Mouse (Mus musculus): ENCODE results near the gene Gatad2a. TPM values are rescaled to one million over a fixed set of nuclear protein-coding genes. Genes with fewer than 3 reads are reported as not detected.
"Not testable (repeated sequence)": the region's sequence is repeated elsewhere in the genome, so short reads cannot be mapped to it uniquely, and the experiment has no call there.

Gene Gatad2a
- polyA plus RNA-seq, 1 experiment from 2014 or later = 30.5 TPM

DNA sequence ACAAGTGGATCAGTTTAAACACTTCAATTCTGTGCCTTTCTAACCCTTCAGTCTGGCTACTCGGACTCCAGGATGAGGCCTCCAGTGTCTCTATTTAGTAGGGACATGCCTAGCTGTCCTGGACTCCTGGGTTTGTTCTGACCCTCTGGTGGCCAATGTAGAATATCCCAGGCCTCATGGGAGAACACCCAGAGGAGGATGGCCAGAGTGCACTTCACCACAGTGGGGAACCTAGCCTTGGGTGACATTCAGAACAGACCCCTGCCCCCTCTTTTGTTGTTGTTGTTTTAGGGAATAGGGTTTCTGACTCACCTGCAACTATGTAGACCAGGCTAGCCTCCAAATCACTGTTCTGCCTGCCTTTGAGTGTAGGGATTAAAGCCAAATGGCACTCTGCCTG, 18.8 kb upstream of the Gatad2a start:
- no peak for ATAC-seq
- DNase-seq (ENCODE audit: low spot score) = no peak
- H3K9ac ChIP-seq (ENCODE audit: low read length) = no peak overlapping the region

DNA sequence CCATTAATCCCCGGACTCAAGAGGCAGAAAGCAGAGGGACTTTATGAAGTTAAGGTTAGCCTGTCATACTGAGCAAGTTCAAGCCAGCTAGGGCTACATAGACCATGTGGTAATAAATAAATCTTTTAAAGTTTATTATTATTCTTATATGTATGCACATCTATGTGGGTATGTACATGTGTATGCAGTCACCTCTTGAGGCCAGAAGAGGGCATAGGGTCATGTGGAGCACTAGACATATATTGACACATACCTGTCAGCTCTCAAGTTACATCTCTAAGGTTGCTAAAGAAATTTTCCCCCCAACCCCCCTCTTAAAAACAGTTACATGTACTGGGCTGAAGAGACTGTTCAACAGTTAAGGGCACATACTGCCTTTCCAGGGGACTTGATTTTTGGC, 16.6 kb upstream of the Gatad2a start:
- Histone ChIP-seq H3K27me3 (replicated peaks; ENCODE audit: control insufficient read depth, insufficient read depth, low read length) (no peaks in the 10 kb centered on the region), H3K36me3 (ENCODE audit: control insufficient read depth, insufficient read depth, low read length) (peaks cover 22% of the 10 kb centered on the region), H3K9me3 (replicated peaks; ENCODE audit: control insufficient read depth, low read length) (no peaks in the 10 kb centered on the region), H3K4me3 (ENCODE audit: low read depth, low read length) (no peak overlapping the region), H3K4me2 (ENCODE audit: low read length) (no peak overlapping the region), H3K27ac (ENCODE audit: low read depth, low read length) (no peak overlapping the region), H3K4me1 (ENCODE audit: control insufficient read depth, insufficient read depth, low read length) (no peaks in the 10 kb centered on the region), H3K9ac (ENCODE audit: low read length) (no peak overlapping the region)
- no peak for DNase-seq (ENCODE audit: low spot score)
- 94% methylated on average over 1 of the region's 1 CpGs for WGBS
- ATAC-seq = peak; percentile 37; the same call in 1 of the 2 replicates

More for the DNA sequence above, 18.8 kb upstream of the Gatad2a start:
- Histone ChIP-seq H3K4me3 (ENCODE audit: low read depth, low read length) (no peak overlapping the region), H3K4me1 (ENCODE audit: control insufficient read depth, insufficient read depth, low read length) (no peaks in the 10 kb centered on the region), H3K27me3 (replicated peaks; ENCODE audit: control insufficient read depth, insufficient read depth, low read length) (no peaks in the 10 kb centered on the region), H3K27ac (ENCODE audit: low read depth, low read length) (no peak overlapping the region), H3K36me3 (ENCODE audit: control insufficient read depth, insufficient read depth, low read length) (peaks cover 45% of the 10 kb centered on the region), H3K9me3 (replicated peaks; ENCODE audit: control insufficient read depth, low read length) (no peaks in the 10 kb centered on the region), H3K4me2 (ENCODE audit: low read length) (no peak overlapping the region)
- WGBS = 82% methylated on average over 1 of the region's 1 CpGs

DNA sequence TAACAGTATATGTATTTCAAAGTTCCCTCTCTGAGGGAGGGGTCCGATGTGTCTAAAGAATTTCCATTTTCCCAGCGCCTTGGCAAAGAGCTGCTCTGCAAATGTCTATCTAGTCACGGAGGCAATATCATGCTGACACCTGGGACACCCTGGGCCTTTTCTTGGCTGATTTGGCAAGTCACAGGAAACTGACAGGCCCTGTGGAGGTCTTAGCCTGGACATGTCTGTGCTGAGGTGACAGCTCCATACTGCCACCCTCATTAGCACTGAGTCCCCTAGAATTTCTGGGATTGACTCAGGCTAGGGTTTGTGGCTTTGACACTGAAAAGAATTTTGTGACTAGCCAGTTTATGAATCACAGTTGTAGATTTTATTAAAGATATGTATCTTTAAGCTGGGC, 16.2 kb upstream of the Gatad2a start:
- Histone ChIP-seq H3K9me3 (replicated peaks; ENCODE audit: control insufficient read depth, low read length) (no peaks in the 10 kb centered on the region), H3K4me1 (ENCODE audit: control insufficient read depth, insufficient read depth, low read length) (no peaks in the 10 kb centered on the region), H3K27me3 (replicated peaks; ENCODE audit: control insufficient read depth, insufficient read depth, low read length) (no peaks in the 10 kb centered on the region), H3K27ac (ENCODE audit: low read depth, low read length) (no peak overlapping the region), H3K4me2 (ENCODE audit: low read length) (no peak overlapping the region), H3K9ac (ENCODE audit: low read length) (no peak overlapping the region), H3K4me3 (ENCODE audit: low read depth, low read length) (no peak overlapping the region), H3K36me3 (ENCODE audit: control insufficient read depth, insufficient read depth, low read length) (peaks cover 18% of the 10 kb centered on the region)
- DNase-seq (ENCODE audit: low spot score) (no peak), ATAC-seq (no peak)
- 88% methylated on average over 3 of the region's 3 CpGs for WGBS

DNA sequence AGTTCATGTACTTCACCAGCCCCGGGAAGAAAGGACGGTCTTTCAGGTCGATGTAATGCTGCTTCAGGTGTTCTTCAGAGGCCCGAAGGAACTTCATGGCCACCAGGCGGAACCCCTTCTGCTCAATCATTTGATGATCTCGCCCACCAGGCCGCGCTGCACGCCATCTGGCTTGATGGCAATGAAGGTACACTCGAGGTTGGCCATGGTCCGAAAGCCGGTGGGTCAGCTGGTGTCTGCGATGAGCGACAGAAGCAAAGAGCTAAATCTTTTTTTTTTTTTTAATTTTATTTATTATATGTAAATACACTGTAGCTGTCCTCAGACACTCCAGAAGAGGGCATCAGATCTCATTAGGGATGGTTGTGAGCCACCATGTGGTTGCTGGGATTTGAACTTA, 14.6 kb upstream of the Gatad2a start:
- H3K4me1 ChIP-seq (ENCODE audit: control insufficient read depth, insufficient read depth, low read length); H3K36me3 ChIP-seq (ENCODE audit: control insufficient read depth, insufficient read depth, low read length); H3K4me2 ChIP-seq (ENCODE audit: low read length); H3K9me3 ChIP-seq (replicated peaks; ENCODE audit: control insufficient read depth, low read length); ATAC-seq; H3K27ac ChIP-seq (ENCODE audit: low read depth, low read length); H3K27me3 ChIP-seq (replicated peaks; ENCODE audit: control insufficient read depth, insufficient read depth, low read length); H3K4me3 ChIP-seq (ENCODE audit: low read depth, low read length); H3K9ac ChIP-seq (ENCODE audit: low read length); DNase-seq (ENCODE audit: low spot score): not testable (repeated sequence)
- WGBS = 92% methylated on average over 14 of the region's 14 CpGs

DNA sequence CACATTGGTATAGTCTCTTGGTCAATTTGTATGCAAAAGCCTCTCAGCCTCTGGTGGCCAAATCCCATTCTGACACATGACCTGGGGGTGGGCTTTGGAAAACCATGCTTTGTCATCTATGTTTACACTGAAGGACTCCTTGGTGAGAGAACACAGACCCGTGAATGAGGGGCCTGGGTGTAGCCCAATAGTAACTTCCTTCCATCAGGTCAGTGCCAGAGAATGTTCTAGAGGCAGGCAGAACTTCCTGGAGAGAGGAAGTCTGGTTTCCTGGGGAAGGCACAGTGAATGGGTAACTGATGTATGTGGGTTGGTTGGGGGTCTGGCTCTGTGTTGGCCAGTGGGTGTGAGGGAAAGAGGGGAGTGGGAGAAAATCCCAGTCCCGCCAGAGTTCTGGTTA, 9.0 kb upstream of the Gatad2a start:
- DNase-seq (ENCODE audit: low spot score) (no peak), ATAC-seq (no peak)
- H3K9me3 ChIP-seq (replicated peaks; ENCODE audit: control insufficient read depth, low read length) = no peaks in the 10 kb centered on the region
- no peak overlapping the region for H3K9ac ChIP-seq (ENCODE audit: low read length)
- H3K4me3 ChIP-seq (ENCODE audit: low read depth, low read length) = no peak overlapping the region
- H3K4me2 ChIP-seq (ENCODE audit: low read length) = no peak overlapping the region
- no peaks in the 10 kb centered on the region for H3K4me1 ChIP-seq (ENCODE audit: control insufficient read depth, insufficient read depth, low read length)
- no peaks in the 10 kb centered on the region for H3K27me3 ChIP-seq (replicated peaks; ENCODE audit: control insufficient read depth, insufficient read depth, low read length)
- no peaks in the 10 kb centered on the region for H3K36me3 ChIP-seq (ENCODE audit: control insufficient read depth, insufficient read depth, low read length)
- H3K27ac ChIP-seq (ENCODE audit: low read depth, low read length) = no peak overlapping the region
- WGBS = 54% methylated on average over 2 of the region's 2 CpGs

DNA sequence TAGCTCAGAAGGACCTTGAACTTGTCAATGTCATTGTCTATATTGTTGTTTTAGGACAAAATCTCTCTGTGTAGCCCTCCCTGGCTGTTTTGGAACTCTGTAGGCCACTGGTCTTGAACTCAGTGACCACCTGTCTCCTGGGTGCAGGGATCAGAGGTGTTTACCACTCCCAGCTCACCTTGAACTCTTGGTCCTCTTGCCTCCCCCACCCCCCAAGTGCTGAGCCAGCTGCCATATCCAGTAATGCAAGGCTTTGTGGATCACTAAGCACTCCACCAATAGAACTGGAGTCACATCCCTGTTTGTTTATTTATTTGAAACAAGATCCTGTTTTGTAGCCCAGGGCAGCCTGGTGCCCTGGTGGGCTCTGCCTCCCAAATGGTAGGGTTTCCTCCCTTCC, 8.2 kb upstream of the Gatad2a start:
- ATAC-seq = no peak
- Histone ChIP-seq H3K4me3 (ENCODE audit: low read depth, low read length) (no peak overlapping the region), H3K27ac (ENCODE audit: low read depth, low read length) (no peak overlapping the region), H3K36me3 (ENCODE audit: control insufficient read depth, insufficient read depth, low read length) (no peaks in the 10 kb centered on the region), H3K27me3 (replicated peaks; ENCODE audit: control insufficient read depth, insufficient read depth, low read length) (no peaks in the 10 kb centered on the region), H3K9me3 (replicated peaks; ENCODE audit: control insufficient read depth, low read length) (no peaks in the 10 kb centered on the region), H3K4me2 (ENCODE audit: low read length) (no peak overlapping the region), H3K9ac (ENCODE audit: low read length) (no peak overlapping the region), H3K4me1 (ENCODE audit: control insufficient read depth, insufficient read depth, low read length) (no peaks in the 10 kb centered on the region)
- DNase-seq (ENCODE audit: low spot score) = no peak

DNA sequence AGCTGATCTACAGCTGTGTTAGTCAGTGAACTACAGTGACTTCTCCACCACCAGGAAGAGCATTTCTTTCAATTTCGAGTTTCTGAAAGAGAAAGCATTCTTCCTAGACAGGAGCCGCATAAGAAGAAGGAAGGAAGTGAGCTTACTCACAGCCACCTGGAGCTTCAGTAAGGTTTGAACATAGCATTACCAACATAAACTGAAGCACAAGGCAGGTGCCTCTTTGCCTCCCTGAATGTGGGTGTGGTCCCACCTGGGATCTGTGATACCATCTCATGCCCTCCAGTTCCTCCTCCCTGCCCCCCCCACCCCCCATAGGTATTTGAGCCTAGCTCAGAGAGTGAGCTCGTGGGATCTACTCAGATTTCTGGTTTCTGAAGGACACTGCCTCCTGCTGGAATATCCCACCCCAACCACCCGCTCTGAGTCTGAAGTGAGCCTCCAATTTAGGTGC, 7.0 kb upstream of the Gatad2a start:
- 41% methylated on average over 4 of the region's 4 CpGs for WGBS
- H3K27me3 ChIP-seq (replicated peaks; ENCODE audit: control insufficient read depth, insufficient read depth, low read length) = no peaks in the 10 kb centered on the region
- ATAC-seq (no peak), DNase-seq (ENCODE audit: low spot score) (no peak)
- H3K36me3 ChIP-seq (ENCODE audit: control insufficient read depth, insufficient read depth, low read length) = no peaks in the 10 kb centered on the region
- H3K4me3 ChIP-seq (ENCODE audit: low read depth, low read length) = no peak overlapping the region
- no peak overlapping the region for H3K9ac ChIP-seq (ENCODE audit: low read length)
- no peak overlapping the region for H3K27ac ChIP-seq (ENCODE audit: low read depth, low read length)
- no peak overlapping the region for H3K4me2 ChIP-seq (ENCODE audit: low read length)
- no peaks in the 10 kb centered on the region for H3K4me1 ChIP-seq (ENCODE audit: control insufficient read depth, insufficient read depth, low read length)
- no peaks in the 10 kb centered on the region for H3K9me3 ChIP-seq (replicated peaks; ENCODE audit: control insufficient read depth, low read length)

DNA sequence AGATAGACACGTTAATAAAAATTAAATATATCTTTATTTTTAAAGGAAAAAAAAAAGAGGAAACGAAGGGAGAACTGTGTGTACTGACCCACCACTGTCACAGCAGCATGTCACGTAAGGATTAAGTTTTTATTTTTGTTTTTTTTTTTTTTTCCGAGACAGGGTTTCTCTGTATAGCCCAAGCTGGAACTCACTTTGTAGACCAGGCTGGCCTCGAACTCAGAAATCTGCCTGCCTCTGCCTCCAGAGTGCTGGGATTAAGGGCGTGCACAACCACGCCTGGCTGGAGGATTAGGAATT, 5.7 kb upstream of the Gatad2a start:
- not testable (repeated sequence) for H3K36me3 ChIP-seq (ENCODE audit: control insufficient read depth, insufficient read depth, low read length); H3K27me3 ChIP-seq (replicated peaks; ENCODE audit: control insufficient read depth, insufficient read depth, low read length); H3K4me1 ChIP-seq (ENCODE audit: control insufficient read depth, insufficient read depth, low read length); DNase-seq (ENCODE audit: low spot score); H3K9me3 ChIP-seq (replicated peaks; ENCODE audit: control insufficient read depth, low read length); ATAC-seq; H3K27ac ChIP-seq (ENCODE audit: low read depth, low read length); H3K9ac ChIP-seq (ENCODE audit: low read length); H3K4me2 ChIP-seq (ENCODE audit: low read length); H3K4me3 ChIP-seq (ENCODE audit: low read depth, low read length)
- 42% methylated on average over 7 of the region's 7 CpGs for WGBS

DNA sequence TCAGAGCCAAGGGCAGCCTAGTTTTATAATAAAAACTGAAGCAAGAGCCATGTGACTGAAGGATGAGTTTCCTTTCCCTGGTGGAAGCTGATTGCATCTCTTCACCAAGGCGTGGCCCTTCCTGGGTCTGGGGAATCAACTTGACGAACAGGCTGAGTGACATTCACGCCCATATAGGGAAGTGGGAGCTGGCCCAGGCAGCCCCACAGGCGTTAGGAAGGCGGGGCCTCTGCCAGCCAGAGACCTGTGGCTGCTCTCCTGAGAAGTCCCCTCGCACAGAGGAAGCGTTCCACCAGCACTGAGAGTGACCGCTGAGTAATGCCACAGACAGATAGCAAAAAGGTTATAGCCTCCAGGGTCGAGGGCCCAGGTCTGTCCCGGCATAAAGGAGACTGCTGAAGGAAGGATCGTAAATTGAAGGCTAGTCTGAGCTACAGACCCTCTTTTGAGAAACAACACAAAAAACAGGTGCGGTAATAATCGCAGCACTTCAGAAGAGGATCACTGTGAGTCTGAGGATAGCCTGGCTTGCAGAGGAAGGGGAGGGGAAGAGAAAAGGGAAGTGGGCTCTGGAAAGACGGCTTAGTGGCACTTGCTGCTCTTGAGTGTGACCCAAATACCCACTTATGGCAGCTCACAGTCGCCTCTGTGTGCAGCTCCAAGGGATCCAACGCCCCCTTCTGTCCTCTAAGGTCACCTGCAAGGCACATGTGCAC, 5.2 kb upstream of the Gatad2a start:
- H3K9ac ChIP-seq (ENCODE audit: low read length) = 0 out of 2 replicates have a peak overlapping the region, but pooled peaks have one; percentile 29
- H3K4me2 ChIP-seq (ENCODE audit: low read length) = peak overlapping the region; percentile 21; the same call in 1 of the 2 replicates

More for the DNA sequence above, 5.2 kb upstream of the Gatad2a start:
- H3K36me3 ChIP-seq (ENCODE audit: control insufficient read depth, insufficient read depth, low read length) = no peaks in the 10 kb centered on the region
- H3K4me1 ChIP-seq (ENCODE audit: control insufficient read depth, insufficient read depth, low read length) = 0 out of 2 replicates have a peak, but pooled peaks cover 3% of the 10 kb centered on the region
- WGBS = 4% methylated on average over 16 of the region's 16 CpGs
- H3K9me3 ChIP-seq (replicated peaks; ENCODE audit: control insufficient read depth, low read length) = no peaks in the 10 kb centered on the region
- no peaks in the 10 kb centered on the region for H3K27me3 ChIP-seq (replicated peaks; ENCODE audit: control insufficient read depth, insufficient read depth, low read length)
- peak; percentile 53 for DNase-seq (ENCODE audit: low spot score)
- no peak overlapping the region for H3K4me3 ChIP-seq (ENCODE audit: low read depth, low read length)
- no peak overlapping the region for H3K27ac ChIP-seq (ENCODE audit: low read depth, low read length)
- ATAC-seq = peak; percentile 30; the same call in 1 of the 2 replicates

All from forebrain, embryonic 14.5 days (tissue).